Mouse (Mus musculus) limb, embryonic 11.5 days (tissue): Measurements from ENCODE around the gene Nt5c2. TPM values are rescaled to one million over a fixed set of nuclear protein-coding genes. Genes with fewer than 3 reads are reported as not detected.

Experiments
- ATAC-seq: fragments of 200-750 bp; cut with Nextera tagmentation; 2 replicates; pipeline ENCODE4 v1.8.0; 2017; ENCODE audit warnings: low read depth; ENCODE audit not compliant: insufficient number of reproducible peaks, low FRiP score, low TSS enrichment
- DNase-seq: peaks from one replicate; pipeline ENCODE4 v3.0.0-alpha.2; 2015; ENCODE audit warnings: low spot score
- H3K27ac ChIP-seq: fragments of 300-500 bp; sonication (generic); replicated peaks from 2 replicates; pipeline ENCODE4 v1.5.1; 2014; ENCODE audit warnings: low read depth, mild to moderate bottlenecking, low read length
- H3K27me3 ChIP-seq: fragments of 300-500 bp; sonication (generic); 2 replicates; pipeline ENCODE4 v1.6.1; 2014; ENCODE audit warnings: mild to moderate bottlenecking, low read length, mixed read lengths; ENCODE audit not compliant: control insufficient read depth, insufficient read depth
- H3K36me3 ChIP-seq: fragments of 300-500 bp; sonication (generic); 2 replicates; pipeline ENCODE4 v1.6.1; 2014; ENCODE audit warnings: mild to moderate bottlenecking, low read length, moderate library complexity, mixed read lengths; ENCODE audit not compliant: control insufficient read depth, insufficient read depth
- H3K4me1 ChIP-seq: fragments of 300-500 bp; sonication (generic); 2 replicates; pipeline ENCODE4 v1.6.1; 2014; ENCODE audit warnings: low read length, mixed read lengths; ENCODE audit not compliant: control insufficient read depth, insufficient read depth
- H3K4me2 ChIP-seq: fragments of 300-500 bp; sonication (generic); 2 replicates; pipeline ENCODE4 v1.6.1; 2014; ENCODE audit warnings: low read depth, mild to moderate bottlenecking, moderate library complexity; ENCODE audit not compliant: severe bottlenecking
- H3K4me3 ChIP-seq: fragments of 300-500 bp; sonication (generic); 2 replicates; pipeline ENCODE4 v1.5.1; 2014; ENCODE audit warnings: low read depth, low read length
- H3K9ac ChIP-seq: fragments of 300-500 bp; sonication (generic); 2 replicates; pipeline ENCODE4 v1.6.1; 2014; ENCODE audit warnings: mild to moderate bottlenecking, low read length
- H3K9me3 ChIP-seq: fragments of 300-500 bp; sonication (generic); 2 replicates; pipeline ENCODE4 v1.6.1; 2016; ENCODE audit warnings: low read length; ENCODE audit not compliant: control insufficient read depth
- WGBS: fragments of 180-500 bp; shearing (Covaris S2); extraction: QIAGEN DNeasy Blood & Tissue Kit; methylation state at CpG from one replicate; pipeline ENCODE4 v1.1.7; 2014; 5-methylcytosine and 5-hydroxymethylcytosine counted together
- polyA plus RNA-seq: library from polyadenylated mRNA; unstranded; fragments of >200 nt; fragmentation: Nextera tagmentation; extraction: Ambion mirVana; gene quantifications from 2 replicates; pipeline ENCODE4 v1.2.1, GENCODE M21; 2014

The Nt5c2 gene
- polyA plus RNA-seq, 1 experiment from 2014 or later, result 94.6 TPM

DNA sequence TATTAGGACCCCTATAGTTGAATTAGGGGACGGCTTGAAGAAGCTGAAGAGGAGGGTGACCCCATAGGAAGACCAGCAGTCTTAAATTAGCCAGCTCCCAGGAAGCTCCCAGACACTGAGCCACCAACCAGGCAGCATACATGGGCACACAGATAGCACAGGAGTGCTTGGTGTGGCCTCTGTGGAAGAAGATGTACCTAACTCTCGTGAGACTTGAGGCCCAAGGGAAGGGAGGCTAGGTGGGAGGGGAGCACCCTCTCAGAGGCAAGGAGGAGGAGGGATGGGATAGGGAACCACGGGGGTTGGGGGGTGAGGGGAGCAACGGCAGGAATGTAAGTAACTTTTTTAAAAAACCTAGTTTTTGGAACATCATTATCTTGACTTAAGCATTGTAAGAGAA lies 88.6 kb downstream of the Nt5c2 start:
- Histone ChIP-seq H3K4me2 (no peak overlapping the region), H3K36me3 (no peaks in the 10 kb centered on the region), H3K9ac (no peak overlapping the region), H3K27me3 (no peaks in the 10 kb centered on the region), H3K4me3 (no peak overlapping the region), H3K4me1 (no peaks in the 10 kb centered on the region), H3K9me3 (no peaks in the 10 kb centered on the region), H3K27ac (no peak overlapping the region)
- DNase-seq (no peak), ATAC-seq (no peak)
- WGBS, result 72% methylated on average over 4 of the region's 4 CpGs

DNA sequence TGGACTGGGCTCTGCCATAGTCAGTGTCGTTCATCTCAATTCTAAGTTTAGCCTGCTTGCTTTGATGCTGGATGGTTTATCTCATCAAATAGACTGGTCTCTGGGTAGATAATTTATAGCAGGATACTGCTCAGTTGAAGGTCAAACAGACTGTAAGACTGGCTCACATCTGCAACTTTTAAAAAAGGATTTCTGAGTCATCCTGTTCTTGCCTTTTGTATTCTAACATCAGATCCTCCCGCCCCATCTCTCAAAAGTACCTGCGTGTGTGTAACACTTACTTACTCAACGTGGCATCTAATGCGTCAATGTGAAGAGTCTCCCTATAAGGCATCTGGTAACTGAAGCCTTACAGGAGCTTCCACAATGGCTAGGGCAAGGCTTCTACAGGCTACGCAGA lies 94.4 kb downstream of the Nt5c2 start:
- Histone ChIP-seq H3K27me3 (no peaks in the 10 kb centered on the region), H3K9me3 (no peaks in the 10 kb centered on the region), H3K4me3 (no peak overlapping the region), H3K36me3 (no peaks in the 10 kb centered on the region), H3K4me2 (no peak overlapping the region), H3K9ac (no peak overlapping the region), H3K4me1 (no peaks in the 10 kb centered on the region), H3K27ac (no peak overlapping the region)
- ATAC-seq, result no peak
- 87% methylated on average over 6 of the region's 6 CpGs for WGBS
- DNase-seq, result no peak

DNA sequence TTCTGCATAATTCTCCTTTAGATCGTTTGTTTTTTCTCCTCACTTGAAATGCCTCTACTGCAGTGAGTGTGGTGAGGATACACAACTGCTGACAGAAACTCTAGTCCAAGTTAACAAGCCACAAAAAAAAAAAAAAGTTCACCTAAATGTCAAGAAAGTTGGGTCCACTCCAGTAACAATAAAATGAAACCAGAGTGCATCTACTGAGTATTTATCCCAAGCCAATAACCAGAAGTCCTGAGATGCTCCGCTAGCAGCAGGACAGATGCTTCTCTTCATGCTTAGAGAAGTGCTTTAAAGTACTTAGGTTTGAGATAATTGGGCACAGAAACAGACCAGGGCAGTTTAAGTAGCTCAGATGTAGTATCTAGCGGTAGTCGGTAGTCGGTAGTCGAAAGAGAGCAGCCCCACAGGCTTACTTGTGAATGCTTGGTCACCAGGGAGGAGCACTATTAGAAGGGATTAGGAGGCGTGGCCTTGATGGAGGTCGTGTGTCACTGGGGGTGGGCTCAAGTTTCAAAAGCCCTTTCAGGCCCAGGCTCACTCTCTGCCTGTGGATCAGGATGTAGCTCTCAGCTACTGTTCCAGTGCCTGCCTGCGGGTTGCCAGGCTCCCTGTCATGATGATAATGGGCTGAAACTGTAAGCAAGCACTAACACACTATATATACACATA lies 99.4 kb downstream of the Nt5c2 start:
- DNase-seq (no peak), ATAC-seq (no peak)
- Histone ChIP-seq H3K36me3 (no peaks in the 10 kb centered on the region), H3K9ac (no peak overlapping the region), H3K27me3 (no peaks in the 10 kb centered on the region), H3K4me3 (no peak overlapping the region), H3K9me3 (no peaks in the 10 kb centered on the region), H3K4me1 (no peaks in the 10 kb centered on the region), H3K27ac (no peak overlapping the region), H3K4me2 (no peak overlapping the region)
- 73% methylated on average over 9 of the region's 9 CpGs for WGBS

DNA sequence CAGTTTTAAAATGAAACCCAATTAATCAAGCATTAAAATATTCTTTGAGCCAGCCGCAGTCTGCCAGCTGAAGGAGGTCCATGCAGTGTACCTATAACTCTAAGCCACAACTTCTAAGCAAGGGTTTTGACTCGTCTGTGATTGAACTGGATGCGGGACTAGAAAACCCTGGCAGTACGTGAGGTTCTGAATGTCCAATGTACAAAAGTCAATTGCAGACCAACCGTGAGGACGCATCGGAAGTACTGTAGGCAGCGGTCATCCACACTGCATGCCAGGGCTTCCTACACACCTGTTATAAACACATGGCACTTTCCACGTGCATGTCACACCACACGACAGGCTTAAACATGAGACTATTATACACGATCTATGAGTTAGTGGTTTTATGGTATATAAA lies 101.3 kb downstream of the Nt5c2 start:
- Histone ChIP-seq H3K9me3 (no peaks in the 10 kb centered on the region), H3K4me1 (0 out of 2 replicates have a peak, but pooled peaks cover 3% of the 10 kb centered on the region), H3K36me3 (no peaks in the 10 kb centered on the region), H3K9ac (no peak overlapping the region), H3K4me3 (no peak overlapping the region), H3K27ac (no peak overlapping the region), H3K4me2 (no peak overlapping the region), H3K27me3 (no peaks in the 10 kb centered on the region)
- no peak for DNase-seq
- ATAC-seq, result no peak
- WGBS, result 93% methylated on average over 11 of the region's 11 CpGs

DNA sequence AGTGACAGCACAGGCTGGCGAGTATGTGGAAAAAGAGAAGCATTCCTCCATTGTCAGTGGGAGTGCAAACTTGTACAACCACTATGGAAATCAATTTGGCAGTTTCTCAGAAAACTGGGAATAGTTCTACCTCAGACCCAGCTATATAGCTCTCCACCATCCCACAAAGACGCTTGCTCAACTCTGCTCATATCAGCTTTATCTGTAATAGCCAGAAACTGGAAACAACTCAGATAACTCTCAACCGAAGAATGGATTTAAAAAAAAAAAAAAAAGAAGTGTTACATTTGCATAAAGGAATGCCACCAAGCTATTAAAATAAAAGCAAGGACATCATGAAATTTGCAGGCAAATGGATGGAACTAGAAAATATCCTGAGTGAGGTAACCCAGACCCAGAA lies 103.5 kb downstream of the Nt5c2 start:
- H3K36me3 ChIP-seq, result no peaks in the 10 kb centered on the region
- H3K4me2 ChIP-seq, result no peak overlapping the region
- no peaks in the 10 kb centered on the region for H3K9me3 ChIP-seq
- no peak for ATAC-seq
- no peak overlapping the region for H3K9ac ChIP-seq
- no peaks in the 10 kb centered on the region for H3K27me3 ChIP-seq
- 0 out of 2 replicates have a peak, but pooled peaks cover 3% of the 10 kb centered on the region for H3K4me1 ChIP-seq
- 87% methylated on average over 3 of the region's 3 CpGs for WGBS
- H3K27ac ChIP-seq, result no peak overlapping the region
- DNase-seq, result no peak
- no peak overlapping the region for H3K4me3 ChIP-seq

DNA sequence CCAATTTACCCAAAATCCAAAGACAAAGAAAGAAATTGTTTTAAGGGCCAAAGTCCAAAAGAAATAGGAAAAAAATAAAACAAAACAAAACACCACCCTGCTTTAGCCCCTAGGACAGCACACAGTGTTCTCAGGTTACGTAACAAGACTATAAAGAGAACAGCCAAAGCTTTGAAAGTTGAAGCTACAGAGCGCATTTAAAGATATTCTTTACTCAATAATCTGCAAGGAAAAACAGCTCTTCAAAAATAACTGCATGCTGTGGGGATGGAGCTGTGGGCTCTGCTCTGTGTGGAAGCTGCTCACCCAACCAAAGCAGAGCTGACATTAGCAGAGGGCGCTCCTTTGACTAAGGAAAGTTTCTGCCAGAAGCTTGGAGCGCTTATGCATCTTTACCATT lies 106.0 kb downstream of the Nt5c2 start:
- Histone ChIP-seq H3K27me3 (no peaks in the 10 kb centered on the region), H3K4me1 (0 out of 2 replicates have a peak, but pooled peaks cover 3% of the 10 kb centered on the region), H3K9me3 (no peaks in the 10 kb centered on the region), H3K4me2 (no peak overlapping the region), H3K36me3 (no peaks in the 10 kb centered on the region), H3K9ac (no peak overlapping the region), H3K4me3 (no peak overlapping the region), H3K27ac (no peak overlapping the region)
- no peak for DNase-seq
- 69% methylated on average over 4 of the region's 4 CpGs for WGBS
- no peak for ATAC-seq

DNA sequence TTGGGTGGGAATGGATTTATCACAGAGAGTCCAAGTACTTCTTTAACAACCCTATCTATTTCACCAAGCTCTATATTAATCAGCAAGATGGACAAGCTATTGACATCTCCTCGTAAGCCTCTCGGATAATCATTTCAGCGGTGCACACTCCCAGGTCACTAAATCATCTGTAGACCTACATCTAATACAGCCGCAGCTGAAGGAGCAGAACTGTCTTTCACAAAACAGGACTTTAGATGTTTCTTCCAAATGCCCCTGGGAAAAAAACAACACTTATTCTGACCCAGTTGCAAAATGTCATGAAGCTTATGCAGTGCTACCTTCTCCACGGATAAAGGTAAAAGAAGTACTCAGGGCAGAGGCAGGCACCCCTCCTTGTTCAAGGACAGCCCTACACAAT lies 106.7 kb downstream of the Nt5c2 start:
- no peaks in the 10 kb centered on the region for H3K9me3 ChIP-seq
- H3K27me3 ChIP-seq, result no peaks in the 10 kb centered on the region
- no peak overlapping the region for H3K4me3 ChIP-seq
- no peak overlapping the region for H3K27ac ChIP-seq
- no peak for ATAC-seq
- 0 out of 2 replicates have a peak, but pooled peaks cover 3% of the 10 kb centered on the region for H3K4me1 ChIP-seq
- no peak overlapping the region for H3K9ac ChIP-seq
- 81% methylated on average over 5 of the region's 5 CpGs for WGBS
- no peak for DNase-seq
- no peaks in the 10 kb centered on the region for H3K36me3 ChIP-seq
- H3K4me2 ChIP-seq, result no peak overlapping the region

DNA sequence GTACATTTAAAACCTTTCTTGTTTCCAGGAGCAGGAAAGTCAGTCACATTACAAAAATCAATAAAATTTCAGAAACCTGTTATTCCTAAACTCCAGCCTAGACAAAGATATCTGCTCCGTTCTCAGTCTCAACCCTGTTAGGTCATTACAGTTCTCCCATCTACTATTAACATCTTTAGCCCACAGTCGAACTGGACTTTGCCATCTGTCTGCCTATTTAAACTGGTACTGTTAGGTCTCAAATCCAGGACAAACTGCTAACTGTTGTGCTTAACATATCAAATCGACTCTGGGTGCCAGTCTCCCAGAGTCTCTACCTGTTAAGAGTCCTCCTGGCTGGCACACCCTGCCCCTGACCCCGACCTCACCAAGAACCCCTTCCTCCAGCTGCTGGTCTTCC lies 109.0 kb downstream of the Nt5c2 start:
- H3K27ac ChIP-seq, result no peak overlapping the region
- no peak overlapping the region for H3K9ac ChIP-seq
- no peaks in the 10 kb centered on the region for H3K9me3 ChIP-seq
- 0 out of 2 replicates have a peak, but pooled peaks cover 3% of the 10 kb centered on the region for H3K4me1 ChIP-seq
- no peak overlapping the region for H3K4me2 ChIP-seq
- H3K4me3 ChIP-seq, result no peak overlapping the region
- DNase-seq (no peak), ATAC-seq (no peak)
- no peaks in the 10 kb centered on the region for H3K36me3 ChIP-seq
- no peaks in the 10 kb centered on the region for H3K27me3 ChIP-seq
- 89% methylated on average over 4 of the region's 4 CpGs for WGBS

DNA sequence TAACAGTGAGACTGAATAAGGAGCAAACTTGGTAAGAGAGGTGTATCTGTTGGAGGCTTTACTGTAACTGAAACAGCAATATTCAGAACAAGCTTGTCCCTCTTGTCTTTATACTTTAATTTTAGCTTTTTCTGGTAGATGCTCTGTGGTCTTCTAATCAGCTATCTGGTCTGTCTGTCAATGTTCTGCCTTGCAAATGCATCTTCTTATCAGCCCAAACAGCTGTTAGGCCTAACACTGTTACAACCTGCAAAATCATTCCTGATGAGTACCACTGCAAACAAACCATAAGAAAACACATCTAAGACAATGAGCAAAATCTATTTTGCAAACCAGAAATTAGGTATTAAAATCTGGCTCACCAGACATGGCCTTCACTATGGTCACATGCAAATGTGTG lies 109.6 kb downstream of the Nt5c2 start:
- no peak for ATAC-seq
- Histone ChIP-seq H3K36me3 (no peaks in the 10 kb centered on the region), H3K9ac (no peak overlapping the region), H3K4me3 (no peak overlapping the region), H3K27ac (no peak overlapping the region), H3K4me2 (no peak overlapping the region), H3K9me3 (no peaks in the 10 kb centered on the region), H3K4me1 (0 out of 2 replicates have a peak, but pooled peaks cover 3% of the 10 kb centered on the region), H3K27me3 (no peaks in the 10 kb centered on the region)
- no peak for DNase-seq
